Mouse (Mus musculus): ENCODE data around the gene Gm10197. TPM values are rescaled to one million over a fixed set of nuclear protein-coding genes. Genes with fewer than 3 reads are reported as not detected.

Gene Gm10197
- polyA plus RNA-seq (2015; fragmentation: Nextera tagmentation; extraction: Ambion mirVana) = 2.2 TPM in 1 of 2 replicates, not detected in the other

DNA sequence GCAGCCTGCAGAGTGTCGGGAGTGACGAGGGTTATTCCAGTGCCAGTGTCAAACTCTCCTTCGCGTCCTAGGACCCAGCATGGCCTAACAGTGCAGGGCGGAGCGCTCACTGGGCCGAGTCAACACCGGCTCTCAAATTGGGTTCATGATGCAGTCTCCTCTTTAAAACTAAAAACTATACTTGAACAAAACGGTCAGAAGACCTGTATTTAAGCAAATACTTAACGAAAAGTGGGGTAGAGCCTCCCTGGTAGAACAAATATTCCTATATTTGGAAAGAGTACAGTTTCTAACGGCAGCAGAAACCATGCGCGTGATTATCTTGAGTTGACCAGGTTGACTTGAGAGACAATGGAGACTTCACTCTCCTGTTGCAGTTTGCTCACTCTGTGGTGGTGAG is at the start of gene Gm10197:
Gm10197 (minus strand) TSS at position 101 of the 400 bp plus-strand sequence.
- H3K27ac ChIP-seq (ENCODE audit: low read length) = no peak within 1 kb of the TSS
- no peak within 1 kb of the TSS for H3K4me2 ChIP-seq (replicated peaks; ENCODE audit: low read depth, low read length)
- H3K27me3 ChIP-seq (replicated peaks; ENCODE audit: insufficient read depth, low read length) = no peaks in the 10 kb centered on the region
- WGBS = 67% methylated on average over 13 of the region's 13 CpGs
- H3K9me3 ChIP-seq (ENCODE audit: low read length) = no peaks in the 10 kb centered on the region
- no peaks in the 10 kb centered on the region for H3K36me3 ChIP-seq (ENCODE audit: insufficient read depth, low read length)
- no peaks in the 10 kb centered on the region for H3K4me1 ChIP-seq (ENCODE audit: insufficient read depth, low read depth, low read length)
- ATAC-seq (no peak), DNase-seq (ENCODE audit: low spot score) (no peak)
- H3K9ac ChIP-seq (replicated peaks; ENCODE audit: low read depth) = no peak within 1 kb of the TSS
- TF ChIP-seq CTCF (IDR thresholded peaks at IDR 0.05) = no peak
- TF ChIP-seq EP300 (IDR thresholded peaks at IDR 0.05) = no peak
- no peak within 1 kb of the TSS for H3K4me3 ChIP-seq (ENCODE audit: low read depth, low read length)

DNA sequence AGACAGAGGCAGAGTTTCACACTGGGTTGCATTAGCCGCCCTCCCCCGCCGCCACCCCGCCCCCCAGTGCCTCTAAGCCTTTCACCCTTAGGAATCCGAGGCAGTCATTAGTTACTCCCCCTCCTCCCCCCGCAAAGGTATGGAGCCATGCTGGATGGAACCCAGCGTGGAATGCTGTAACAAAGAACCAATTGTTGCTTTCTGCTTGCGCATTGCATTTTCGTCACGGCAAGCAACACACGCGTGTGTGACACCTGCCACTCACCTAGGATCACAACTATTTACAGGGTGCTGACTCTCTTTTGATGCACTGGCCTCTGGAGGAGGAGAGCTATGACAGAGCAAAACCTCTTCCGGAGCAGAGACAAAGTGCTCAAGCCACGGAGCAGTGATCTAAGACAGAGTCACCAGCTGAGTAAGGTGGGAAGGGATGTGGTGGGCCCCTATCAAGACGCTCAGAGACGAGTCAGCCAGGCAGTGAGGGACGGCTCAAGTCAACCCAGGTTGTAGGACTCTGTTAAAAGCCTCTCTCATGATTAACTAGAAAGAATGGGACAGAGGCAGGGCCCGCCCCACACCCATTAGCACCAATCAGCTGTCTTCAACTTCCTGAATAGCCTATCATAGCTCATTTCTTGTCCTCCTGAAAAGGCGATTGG is 49.5 kb upstream of the Gm10197 start:
- DNase-seq (ENCODE audit: low spot score) (peak; percentile 93), ATAC-seq (peak; percentile 90)
- H3K9ac ChIP-seq (replicated peaks; ENCODE audit: low read depth) = no peak overlapping the region
- H3K27me3 ChIP-seq (replicated peaks; ENCODE audit: insufficient read depth, low read length) = no peaks in the 10 kb centered on the region
- H3K4me1 ChIP-seq (ENCODE audit: insufficient read depth, low read depth, low read length) = peaks cover 8% of the 10 kb centered on the region; the same call in 1 of the 2 replicates
- peak overlapping the region; percentile 12; the same call in 1 of the 2 replicates for H3K4me3 ChIP-seq (ENCODE audit: low read depth, low read length)
- peak overlapping the region; percentile 22; the same call in 1 of the 2 replicates for H3K27ac ChIP-seq (ENCODE audit: low read length)
- peak overlapping the region; percentile 62 for H3K4me2 ChIP-seq (replicated peaks; ENCODE audit: low read depth, low read length)
- WGBS = 5% methylated on average over 19 of the region's 19 CpGs
- TF ChIP-seq EP300 (IDR thresholded peaks at IDR 0.05) = no peak
- TF ChIP-seq CTCF (IDR thresholded peaks at IDR 0.05) = no peak
- H3K36me3 ChIP-seq (ENCODE audit: insufficient read depth, low read length) = no peaks in the 10 kb centered on the region
- H3K9me3 ChIP-seq (ENCODE audit: low read length) = no peaks in the 10 kb centered on the region

DNA sequence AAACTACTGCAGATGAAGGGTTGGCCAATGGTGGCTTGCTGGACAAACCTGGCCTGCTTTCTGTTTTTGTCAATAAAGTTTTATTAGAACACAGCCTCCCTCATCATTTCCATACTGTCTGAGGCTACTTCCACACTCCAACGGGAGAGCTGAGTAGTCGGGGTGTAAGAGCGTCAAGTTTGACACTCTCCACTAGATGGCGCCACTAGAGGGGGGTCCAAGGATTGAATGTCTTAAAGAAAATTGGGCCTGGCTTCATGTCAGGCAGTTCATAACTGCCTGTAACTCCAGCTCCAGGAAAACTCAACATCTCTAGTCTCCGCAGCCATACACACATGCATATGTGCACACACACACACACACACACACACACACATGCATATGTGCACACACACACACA is 48.3 kb upstream of the Gm10197 start:
- H3K9ac ChIP-seq (replicated peaks; ENCODE audit: low read depth) = no peak overlapping the region
- H3K4me2 ChIP-seq (replicated peaks; ENCODE audit: low read depth, low read length) = no peak overlapping the region
- no peak overlapping the region for H3K4me3 ChIP-seq (ENCODE audit: low read depth, low read length)
- 41% methylated on average over 5 of the region's 5 CpGs for WGBS
- no peaks in the 10 kb centered on the region for H3K9me3 ChIP-seq (ENCODE audit: low read length)
- ATAC-seq = no peak
- H3K36me3 ChIP-seq (ENCODE audit: insufficient read depth, low read length) = no peaks in the 10 kb centered on the region
- H3K4me1 ChIP-seq (ENCODE audit: insufficient read depth, low read depth, low read length) = peaks cover 8% of the 10 kb centered on the region; the same call in 1 of the 2 replicates
- TF ChIP-seq CTCF (IDR thresholded peaks at IDR 0.05) (peak; percentile 80), EP300 (IDR thresholded peaks at IDR 0.05) (no peak)
- DNase-seq (ENCODE audit: low spot score) = peak; percentile 79
- H3K27ac ChIP-seq (ENCODE audit: low read length) = no peak overlapping the region
- no peaks in the 10 kb centered on the region for H3K27me3 ChIP-seq (replicated peaks; ENCODE audit: insufficient read depth, low read length)

DNA sequence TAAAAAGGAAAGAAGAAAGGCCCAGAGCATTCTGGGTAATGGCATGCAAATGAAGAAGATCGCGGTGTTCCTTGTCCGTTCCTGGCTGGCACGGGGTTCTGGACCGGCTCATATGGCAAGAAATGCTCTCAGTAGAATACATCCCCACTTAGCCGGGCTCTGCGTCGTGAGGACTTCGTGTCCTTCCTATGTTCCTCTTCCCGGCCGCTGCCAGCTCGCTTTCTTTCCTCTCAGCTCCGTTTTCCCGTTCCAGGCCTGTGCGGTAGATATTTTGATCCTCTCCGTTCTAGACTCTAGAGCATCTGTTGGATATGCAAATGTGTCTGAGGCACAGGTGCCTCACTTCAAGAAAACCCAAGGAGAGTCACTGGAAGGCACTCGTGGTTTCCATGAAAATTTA is 43.6 kb upstream of the Gm10197 start:
- no peaks in the 10 kb centered on the region for H3K27me3 ChIP-seq (replicated peaks; ENCODE audit: insufficient read depth, low read length)
- DNase-seq (ENCODE audit: low spot score) (no peak), ATAC-seq (no peak)
- H3K27ac ChIP-seq (ENCODE audit: low read length) = no peak overlapping the region
- no peak overlapping the region for H3K9ac ChIP-seq (replicated peaks; ENCODE audit: low read depth)
- H3K4me2 ChIP-seq (replicated peaks; ENCODE audit: low read depth, low read length) = no peak overlapping the region
- no peaks in the 10 kb centered on the region for H3K36me3 ChIP-seq (ENCODE audit: insufficient read depth, low read length)
- no peak for TF ChIP-seq EP300 (IDR thresholded peaks at IDR 0.05)
- no peak for TF ChIP-seq CTCF (IDR thresholded peaks at IDR 0.05)
- no peak overlapping the region for H3K4me3 ChIP-seq (ENCODE audit: low read depth, low read length)
- no peaks in the 10 kb centered on the region for H3K4me1 ChIP-seq (ENCODE audit: insufficient read depth, low read depth, low read length)
- 79% methylated on average over 17 of the region's 17 CpGs for WGBS
- no peaks in the 10 kb centered on the region for H3K9me3 ChIP-seq (ENCODE audit: low read length)

DNA sequence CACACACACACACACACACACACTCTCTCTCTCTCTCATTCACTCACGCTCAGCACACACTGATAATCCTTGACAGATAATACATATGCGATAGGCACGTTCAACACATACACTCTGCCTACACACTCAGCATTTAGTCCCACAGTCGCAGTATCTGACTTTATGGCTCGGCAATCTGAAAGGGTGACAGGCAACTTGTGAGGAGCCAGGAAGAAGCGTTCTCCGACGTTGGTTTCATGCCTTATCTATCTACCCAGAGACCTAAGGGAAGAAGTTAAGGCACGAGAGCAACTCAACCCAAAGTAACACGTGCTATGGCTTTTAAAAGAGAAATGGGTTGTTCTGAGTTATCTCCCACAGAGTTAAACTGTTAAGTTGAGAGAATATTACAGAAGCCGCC is 43.1 kb upstream of the Gm10197 start:
- H3K36me3 ChIP-seq (ENCODE audit: insufficient read depth, low read length) = no peaks in the 10 kb centered on the region

DNA sequence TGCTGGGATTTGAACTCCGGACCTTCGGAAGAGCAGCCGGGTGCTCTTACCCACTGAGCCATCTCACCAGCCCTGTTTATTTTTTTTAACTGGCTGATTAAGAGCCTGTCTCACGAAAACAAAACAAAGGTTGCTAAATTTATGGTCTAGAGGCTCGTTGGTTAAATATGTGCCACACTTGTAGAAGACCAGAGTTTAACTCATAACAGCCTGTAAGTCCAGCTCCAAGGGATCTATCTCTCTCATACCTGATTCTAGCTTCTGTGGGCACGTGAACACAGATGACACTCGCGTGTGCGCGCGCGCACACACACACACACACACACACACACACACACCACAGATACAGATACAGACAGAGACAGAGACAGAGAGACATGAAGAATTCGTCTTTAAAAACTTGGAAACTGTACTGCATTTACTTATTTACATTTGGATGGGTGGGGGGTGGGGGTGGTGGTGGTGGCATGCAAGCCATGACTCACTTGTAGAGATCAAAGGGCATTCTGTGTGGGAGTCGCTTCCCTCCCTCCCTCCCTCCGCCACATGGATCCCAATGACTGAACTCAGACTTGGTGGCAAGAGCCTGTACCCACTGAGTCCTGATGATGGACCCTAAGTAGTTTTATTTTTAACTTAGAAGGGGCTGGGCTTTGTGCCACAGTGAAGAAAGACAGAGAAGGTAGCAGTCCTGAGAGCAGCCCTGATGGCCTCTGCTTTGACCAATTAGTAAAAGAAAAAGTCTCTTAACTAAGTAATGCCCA is 42.2 kb upstream of the Gm10197 start:
- Histone ChIP-seq H3K4me3 (ENCODE audit: low read depth, low read length) (no peak overlapping the region), H3K27ac (ENCODE audit: low read length) (no peak overlapping the region), H3K4me1 (ENCODE audit: insufficient read depth, low read depth, low read length) (no peaks in the 10 kb centered on the region), H3K9me3 (ENCODE audit: low read length) (no peaks in the 10 kb centered on the region), H3K36me3 (ENCODE audit: insufficient read depth, low read length) (no peaks in the 10 kb centered on the region), H3K9ac (replicated peaks; ENCODE audit: low read depth) (no peak overlapping the region), H3K4me2 (replicated peaks; ENCODE audit: low read depth, low read length) (no peak overlapping the region), H3K27me3 (replicated peaks; ENCODE audit: insufficient read depth, low read length) (no peaks in the 10 kb centered on the region)
- DNase-seq (ENCODE audit: low spot score) (no peak), ATAC-seq (peak; percentile 50; the same call in 1 of the 2 replicates)
- TF ChIP-seq CTCF (IDR thresholded peaks at IDR 0.05) (no peak), EP300 (IDR thresholded peaks at IDR 0.05) (no peak)
- 77% methylated on average over 15 of the region's 15 CpGs for WGBS

More for the DNA sequence above, 43.1 kb upstream of the Gm10197 start:
- H3K27ac ChIP-seq (ENCODE audit: low read length) = no peak overlapping the region
- WGBS = 73% methylated on average over 11 of the region's 11 CpGs
- no peak overlapping the region for H3K4me3 ChIP-seq (ENCODE audit: low read depth, low read length)
- ATAC-seq = no peak
- H3K4me1 ChIP-seq (ENCODE audit: insufficient read depth, low read depth, low read length) = no peaks in the 10 kb centered on the region
- H3K9ac ChIP-seq (replicated peaks; ENCODE audit: low read depth) = no peak overlapping the region
- H3K27me3 ChIP-seq (replicated peaks; ENCODE audit: insufficient read depth, low read length) = no peaks in the 10 kb centered on the region
- no peak for DNase-seq (ENCODE audit: low spot score)
- no peak overlapping the region for H3K4me2 ChIP-seq (replicated peaks; ENCODE audit: low read depth, low read length)
- no peaks in the 10 kb centered on the region for H3K9me3 ChIP-seq (ENCODE audit: low read length)
- TF ChIP-seq CTCF (IDR thresholded peaks at IDR 0.05) = no peak
- TF ChIP-seq EP300 (IDR thresholded peaks at IDR 0.05) = no peak
